Mouse (Mus musculus) E14TG2a.4 (cell line): ENCODE data around the gene Slc25a47.

ENCODE experiments used
- CTCF ChIP-seq: conservative IDR thresholded peaks from 2 replicates; pipeline ENCODE4 v1.5.1; 2014; ENCODE audit warnings: low read length
- POU5F1 ChIP-seq: IDR thresholded peaks from 2 replicates; pipeline ENCODE4 v1.6.1; 2014; ENCODE audit warnings: low read length, borderline replicate concordance

GRCm38 (mm10) chr12:108904276-108904653 is 68.4 kb downstream of the Slc25a47 start:
- TF ChIP-seq CTCF (no peak), POU5F1 (no peak)
